Mouse (Mus musculus): ENCODE measurements around the gene Abca8b.

- TF ChIP-seq CTCF (IDR thresholded peaks at IDR 0.05; ENCODE audit: low read depth) (no peak), EP300 (IDR thresholded peaks at IDR 0.05; ENCODE audit: low read depth) (no peak)
Measured at GRCm38 (mm10) chr11:110028913-110029695, 33.5 kb upstream of the Abca8b start.
